Mouse (Mus musculus): ENCODE data around the gene Msh4. TPM values are rescaled to one million over a fixed set of nuclear protein-coding genes. Genes with fewer than 3 reads are reported as not detected.

Msh4 gene
- polyA plus RNA-seq, 1 experiment from 2014 or later = 0.11 TPM

DNA sequence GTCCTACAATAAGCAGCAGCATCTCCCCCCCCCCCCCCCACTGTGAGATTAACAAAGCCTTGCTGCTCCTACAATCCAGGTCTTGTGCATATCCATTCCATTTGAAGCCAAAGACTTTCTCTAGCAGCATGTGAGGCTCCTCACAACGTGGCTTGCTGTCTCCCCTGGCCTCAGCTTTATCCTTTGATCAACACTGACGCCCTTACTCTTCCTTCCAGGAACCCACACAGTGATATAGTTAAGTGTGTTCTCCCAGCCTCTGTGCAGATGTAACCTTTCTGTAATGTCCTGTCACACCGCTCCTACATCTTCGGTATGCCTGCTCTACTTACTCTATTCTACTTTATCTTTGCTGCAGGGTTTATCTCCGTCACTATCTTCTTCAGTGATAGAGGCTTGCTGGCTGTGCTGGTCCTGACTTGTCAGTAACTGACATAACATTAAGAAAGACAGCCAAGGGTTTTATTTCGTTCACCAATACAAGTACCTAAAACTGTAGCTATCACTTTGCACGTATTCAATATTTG is 58.7 kb downstream of the Msh4 start:
- H3K27ac ChIP-seq (ENCODE audit: low read depth, low read length) = no peak overlapping the region
- 56% methylated on average over 7 of the region's 7 CpGs for WGBS
- DNase-seq (ENCODE audit: low spot score) (no peak), ATAC-seq (replicated peaks; ENCODE audit: low FRiP score) (no peak)
- no peaks in the 10 kb centered on the region for H3K36me3 ChIP-seq (ENCODE audit: control insufficient read depth, insufficient read depth, low read length)
- H3K9ac ChIP-seq (ENCODE audit: low read depth, low read length) = no peak overlapping the region; the same call in 1 of the 2 replicates
- no peak overlapping the region for H3K4me3 ChIP-seq (ENCODE audit: low read depth, low read length)
- peak overlapping the region; percentile 28; the same call in 1 of the 2 replicates for H3K4me2 ChIP-seq
- peaks cover 35% of the 10 kb centered on the region for H3K4me1 ChIP-seq (replicated peaks; ENCODE audit: control insufficient read depth, insufficient read depth, low read length)
- H3K9me3 ChIP-seq (ENCODE audit: control insufficient read depth, low read length) = no peaks in the 10 kb centered on the region
- no peaks in the 10 kb centered on the region for H3K27me3 ChIP-seq (replicated peaks; ENCODE audit: control insufficient read depth, insufficient read depth, low read length)

DNA sequence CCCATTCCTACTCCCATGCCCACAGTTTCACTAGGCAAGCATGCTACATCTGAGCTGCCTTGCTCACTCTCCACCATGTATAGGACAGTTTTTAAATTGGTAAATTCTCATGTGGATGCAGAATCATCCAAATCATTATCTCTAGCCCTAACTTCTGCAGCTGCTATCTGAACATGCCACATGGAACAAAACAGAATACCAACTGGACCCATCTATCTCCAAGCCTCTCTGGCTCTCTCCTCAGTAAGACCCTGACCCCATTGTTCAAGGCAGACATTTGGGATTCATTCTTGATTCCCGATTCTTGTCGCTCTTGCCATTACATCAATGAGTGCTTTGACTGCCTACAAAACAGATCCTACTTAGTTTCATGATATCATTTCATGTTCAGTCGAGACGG is 59.8 kb downstream of the Msh4 start:
- no peaks in the 10 kb centered on the region for H3K9me3 ChIP-seq (ENCODE audit: control insufficient read depth, low read length)
- 92% methylated on average over 4 of the region's 4 CpGs for WGBS
- no peaks in the 10 kb centered on the region for H3K36me3 ChIP-seq (ENCODE audit: control insufficient read depth, insufficient read depth, low read length)
- no peak overlapping the region for H3K4me3 ChIP-seq (ENCODE audit: low read depth, low read length)
- no peak overlapping the region for H3K27ac ChIP-seq (ENCODE audit: low read depth, low read length)
- no peak for ATAC-seq (replicated peaks; ENCODE audit: low FRiP score)
- H3K9ac ChIP-seq (ENCODE audit: low read depth, low read length) = no peak overlapping the region
- peaks cover 35% of the 10 kb centered on the region for H3K4me1 ChIP-seq (replicated peaks; ENCODE audit: control insufficient read depth, insufficient read depth, low read length)
- no peak for DNase-seq (ENCODE audit: low spot score)
- no peaks in the 10 kb centered on the region for H3K27me3 ChIP-seq (replicated peaks; ENCODE audit: control insufficient read depth, insufficient read depth, low read length)
- H3K4me2 ChIP-seq = no peak overlapping the region

DNA sequence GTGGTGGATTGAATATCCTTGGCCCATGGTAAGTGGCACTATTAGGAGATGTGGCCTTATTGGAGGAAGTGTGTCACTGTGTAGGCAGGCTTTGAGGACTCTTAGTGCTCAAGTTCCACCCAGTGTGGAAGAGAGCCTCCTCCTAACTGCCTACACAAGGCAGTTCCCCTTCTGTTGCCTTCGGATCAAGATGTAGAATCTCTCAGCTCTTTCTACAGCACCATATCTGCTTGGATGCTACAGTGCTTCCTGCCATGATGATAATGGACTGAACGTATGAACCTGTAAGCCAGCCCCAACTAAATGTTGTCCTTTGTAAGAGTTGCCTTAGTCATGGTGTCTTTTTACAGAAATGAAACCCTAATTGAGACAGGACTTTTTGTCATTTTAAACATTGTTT is 60.4 kb downstream of the Msh4 start:
- DNase-seq (ENCODE audit: low spot score) (no peak), ATAC-seq (replicated peaks; ENCODE audit: low FRiP score) (no peak; the same call in 1 of the 2 replicates)
- Histone ChIP-seq H3K4me2 (no peak overlapping the region), H3K27ac (ENCODE audit: low read depth, low read length) (no peak overlapping the region), H3K36me3 (ENCODE audit: control insufficient read depth, insufficient read depth, low read length) (no peaks in the 10 kb centered on the region), H3K9ac (ENCODE audit: low read depth, low read length) (no peak overlapping the region), H3K4me3 (ENCODE audit: low read depth, low read length) (no peak overlapping the region), H3K27me3 (replicated peaks; ENCODE audit: control insufficient read depth, insufficient read depth, low read length) (no peaks in the 10 kb centered on the region), H3K4me1 (replicated peaks; ENCODE audit: control insufficient read depth, insufficient read depth, low read length) (peaks cover 35% of the 10 kb centered on the region), H3K9me3 (ENCODE audit: control insufficient read depth, low read length) (no peaks in the 10 kb centered on the region)
- WGBS = 48% methylated on average over 2 of the region's 2 CpGs

DNA sequence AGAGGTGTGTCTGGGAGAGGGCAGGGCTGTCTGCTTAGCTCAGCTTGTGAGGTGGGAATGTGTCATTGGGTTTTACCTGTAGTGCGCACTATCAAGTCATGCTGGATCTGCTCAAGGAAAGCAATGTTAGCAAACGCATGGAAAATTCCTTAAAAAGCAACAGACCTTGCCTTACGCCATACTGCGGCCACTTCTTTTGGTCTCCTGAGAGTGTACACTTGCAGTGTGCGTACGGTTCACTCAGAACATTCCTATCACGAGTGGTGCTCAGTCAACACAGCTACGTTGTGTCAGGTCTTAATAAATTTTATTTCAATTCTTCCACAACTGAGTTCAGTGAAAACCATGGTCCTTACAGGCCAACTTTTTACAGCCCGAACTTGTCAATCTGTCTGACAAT is 61.2 kb downstream of the Msh4 start:
- no peaks in the 10 kb centered on the region for H3K9me3 ChIP-seq (ENCODE audit: control insufficient read depth, low read length)

DNA sequence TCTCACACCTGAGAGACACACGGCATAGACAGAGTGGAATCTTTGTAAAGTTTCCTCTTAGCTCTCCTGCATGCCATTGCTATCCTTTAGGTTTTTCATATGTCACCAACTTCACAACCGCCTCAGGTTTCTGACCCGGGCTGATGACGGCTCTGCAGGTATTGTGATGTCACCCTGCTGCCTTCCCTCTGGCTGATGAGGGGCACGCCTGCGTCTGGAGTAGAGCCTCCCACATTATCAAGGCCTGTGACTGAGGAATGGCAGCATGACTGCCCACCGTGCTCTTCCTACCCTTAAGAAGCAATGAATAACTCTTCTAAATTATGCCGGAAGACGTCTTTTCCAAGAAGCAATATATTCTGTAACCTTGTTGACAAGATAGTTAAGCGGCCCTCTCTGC is 61.9 kb downstream of the Msh4 start, which contains the start of gene Asb17:
Gene Asb17 (plus strand): TSS at position 180 of the 400 bp plus-strand sequence.
- H3K27ac ChIP-seq (ENCODE audit: low read depth, low read length) = no peak within 1 kb of the TSS
- WGBS = 83% methylated on average over 10 of the region's 10 CpGs
- H3K9me3 ChIP-seq (ENCODE audit: control insufficient read depth, low read length) = no peaks in the 10 kb centered on the region
- no peak within 1 kb of the TSS for H3K4me2 ChIP-seq
- H3K4me3 ChIP-seq (ENCODE audit: low read depth, low read length) = no peak within 1 kb of the TSS
- no peak within 1 kb of the TSS for H3K9ac ChIP-seq (ENCODE audit: low read depth, low read length)
- no peaks in the 10 kb centered on the region for H3K27me3 ChIP-seq (replicated peaks; ENCODE audit: control insufficient read depth, insufficient read depth, low read length)
- no peaks in the 10 kb centered on the region for H3K36me3 ChIP-seq (ENCODE audit: control insufficient read depth, insufficient read depth, low read length)
- peaks cover 24% of the 10 kb centered on the region for H3K4me1 ChIP-seq (replicated peaks; ENCODE audit: control insufficient read depth, insufficient read depth, low read length)
- DNase-seq (ENCODE audit: low spot score) = peak; percentile 14
- ATAC-seq (replicated peaks; ENCODE audit: low FRiP score) = no peak

More for the DNA sequence above, 61.2 kb downstream of the Msh4 start:
- no peak overlapping the region for H3K27ac ChIP-seq (ENCODE audit: low read depth, low read length)
- DNase-seq (ENCODE audit: low spot score) (no peak), ATAC-seq (replicated peaks; ENCODE audit: low FRiP score) (no peak)
- no peak overlapping the region for H3K4me2 ChIP-seq
- no peak overlapping the region for H3K9ac ChIP-seq (ENCODE audit: low read depth, low read length)
- peaks cover 31% of the 10 kb centered on the region for H3K4me1 ChIP-seq (replicated peaks; ENCODE audit: control insufficient read depth, insufficient read depth, low read length)
- 94% methylated on average over 9 of the region's 9 CpGs for WGBS
- H3K27me3 ChIP-seq (replicated peaks; ENCODE audit: control insufficient read depth, insufficient read depth, low read length) = no peaks in the 10 kb centered on the region
- H3K4me3 ChIP-seq (ENCODE audit: low read depth, low read length) = no peak overlapping the region
- no peaks in the 10 kb centered on the region for H3K36me3 ChIP-seq (ENCODE audit: control insufficient read depth, insufficient read depth, low read length)

DNA sequence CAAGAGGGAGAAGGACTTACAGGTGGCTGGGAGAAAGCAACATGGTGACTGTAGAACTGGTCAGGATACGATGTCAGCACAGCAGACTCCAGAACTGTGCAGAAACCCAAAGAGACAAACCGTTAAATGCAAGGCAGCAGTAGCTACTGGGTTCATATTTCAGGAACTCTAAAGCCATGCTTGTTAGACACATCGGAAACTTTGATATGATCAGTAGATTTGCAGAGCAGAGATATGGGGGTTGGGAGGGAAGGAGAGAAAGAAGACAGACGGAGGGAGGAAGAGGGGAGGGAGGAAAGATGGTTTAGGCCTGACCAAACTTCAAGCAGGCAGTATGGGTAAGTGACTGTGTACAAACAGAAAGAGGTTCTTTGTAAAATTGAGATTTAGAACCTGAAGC is 68.3 kb downstream of the Msh4 start:
- ATAC-seq (replicated peaks; ENCODE audit: low FRiP score) (no peak), DNase-seq (ENCODE audit: low spot score) (no peak)
- no peaks in the 10 kb centered on the region for H3K9me3 ChIP-seq (ENCODE audit: control insufficient read depth, low read length)
- H3K36me3 ChIP-seq (ENCODE audit: control insufficient read depth, insufficient read depth, low read length) = no peaks in the 10 kb centered on the region
- no peaks in the 10 kb centered on the region for H3K27me3 ChIP-seq (replicated peaks; ENCODE audit: control insufficient read depth, insufficient read depth, low read length)
- peaks cover 8% of the 10 kb centered on the region; the same call in 1 of the 2 replicates for H3K4me1 ChIP-seq (replicated peaks; ENCODE audit: control insufficient read depth, insufficient read depth, low read length)
- no peak overlapping the region for H3K4me3 ChIP-seq (ENCODE audit: low read depth, low read length)
- H3K27ac ChIP-seq (ENCODE audit: low read depth, low read length) = no peak overlapping the region
- 45% methylated on average over 4 of the region's 4 CpGs for WGBS
- no peak overlapping the region for H3K9ac ChIP-seq (ENCODE audit: low read depth, low read length)
- no peak overlapping the region for H3K4me2 ChIP-seq

DNA sequence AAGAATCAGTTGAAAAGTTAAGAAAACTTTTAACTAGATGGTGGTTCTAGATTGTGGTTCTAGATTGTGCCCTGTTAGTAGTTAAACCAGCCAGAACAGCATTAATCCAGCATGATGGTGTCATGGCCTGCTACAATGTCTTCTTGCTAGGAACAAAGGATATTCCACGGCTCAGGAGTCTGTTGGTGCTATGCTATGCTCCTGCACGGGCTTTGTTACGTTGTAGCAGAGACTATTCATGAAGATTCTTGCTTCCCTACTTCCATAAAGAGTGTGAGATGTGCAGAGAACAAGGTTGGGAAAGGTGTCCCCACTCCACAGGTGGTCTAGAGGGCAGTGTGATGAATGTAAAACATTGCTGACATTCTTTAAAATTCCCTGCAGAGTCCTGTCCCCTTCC is 69.6 kb downstream of the Msh4 start:
- Histone ChIP-seq H3K9me3 (ENCODE audit: control insufficient read depth, low read length) (no peaks in the 10 kb centered on the region), H3K4me1 (replicated peaks; ENCODE audit: control insufficient read depth, insufficient read depth, low read length) (peaks cover 20% of the 10 kb centered on the region), H3K36me3 (ENCODE audit: control insufficient read depth, insufficient read depth, low read length) (no peaks in the 10 kb centered on the region), H3K9ac (ENCODE audit: low read depth, low read length) (no peak overlapping the region), H3K4me2 (no peak overlapping the region), H3K27ac (ENCODE audit: low read depth, low read length) (no peak overlapping the region), H3K4me3 (ENCODE audit: low read depth, low read length) (no peak overlapping the region), H3K27me3 (replicated peaks; ENCODE audit: control insufficient read depth, insufficient read depth, low read length) (no peaks in the 10 kb centered on the region)
- 78% methylated on average over 3 of the region's 3 CpGs for WGBS
- DNase-seq (ENCODE audit: low spot score) = peak; percentile 6
- no peak for ATAC-seq (replicated peaks; ENCODE audit: low FRiP score)

DNA sequence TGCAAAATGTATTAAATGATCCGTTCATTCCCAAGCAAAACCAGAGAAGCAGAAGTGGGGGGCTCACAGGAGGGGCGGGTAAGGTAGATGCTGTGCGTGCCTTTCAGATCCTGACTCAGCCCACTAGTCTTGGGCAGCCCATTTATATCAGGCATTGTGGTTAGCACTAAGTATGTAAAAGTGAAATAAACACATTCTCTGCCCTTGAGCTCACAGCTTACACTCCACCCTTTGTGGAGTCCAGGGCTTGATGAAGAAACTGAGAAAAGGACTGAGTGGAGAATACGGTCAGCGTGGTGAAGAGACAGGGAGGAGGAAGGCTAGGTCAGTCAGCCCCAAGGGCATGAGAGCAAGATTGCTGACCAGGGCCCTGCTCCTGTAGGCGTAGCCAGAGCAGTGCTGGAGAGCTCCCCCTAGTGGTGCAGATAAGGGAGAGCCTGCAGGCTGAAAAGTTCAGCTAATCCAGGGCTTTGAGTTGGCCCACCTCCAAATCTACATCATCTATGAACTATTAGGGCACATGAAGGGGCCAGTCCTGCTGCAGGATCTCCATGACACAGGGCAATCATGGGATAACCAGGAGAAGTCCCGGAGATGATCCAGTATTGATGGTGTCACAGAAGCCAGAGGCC is 70.4 kb downstream of the Msh4 start:
- Histone ChIP-seq H3K4me2 (no peak overlapping the region), H3K27me3 (replicated peaks; ENCODE audit: control insufficient read depth, insufficient read depth, low read length) (no peaks in the 10 kb centered on the region), H3K4me1 (replicated peaks; ENCODE audit: control insufficient read depth, insufficient read depth, low read length) (peaks cover 22% of the 10 kb centered on the region), H3K4me3 (ENCODE audit: low read depth, low read length) (no peak overlapping the region), H3K9me3 (ENCODE audit: control insufficient read depth, low read length) (no peaks in the 10 kb centered on the region), H3K27ac (ENCODE audit: low read depth, low read length) (no peak overlapping the region; the same call in 1 of the 2 replicates), H3K9ac (ENCODE audit: low read depth, low read length) (0 out of 2 replicates have a peak overlapping the region, but pooled peaks have one; percentile 31), H3K36me3 (ENCODE audit: control insufficient read depth, insufficient read depth, low read length) (no peaks in the 10 kb centered on the region)
- WGBS = 42% methylated on average over 7 of the region's 7 CpGs
- DNase-seq (ENCODE audit: low spot score) = peak; percentile 63
- ATAC-seq (replicated peaks; ENCODE audit: low FRiP score) = peak; percentile 38

DNA sequence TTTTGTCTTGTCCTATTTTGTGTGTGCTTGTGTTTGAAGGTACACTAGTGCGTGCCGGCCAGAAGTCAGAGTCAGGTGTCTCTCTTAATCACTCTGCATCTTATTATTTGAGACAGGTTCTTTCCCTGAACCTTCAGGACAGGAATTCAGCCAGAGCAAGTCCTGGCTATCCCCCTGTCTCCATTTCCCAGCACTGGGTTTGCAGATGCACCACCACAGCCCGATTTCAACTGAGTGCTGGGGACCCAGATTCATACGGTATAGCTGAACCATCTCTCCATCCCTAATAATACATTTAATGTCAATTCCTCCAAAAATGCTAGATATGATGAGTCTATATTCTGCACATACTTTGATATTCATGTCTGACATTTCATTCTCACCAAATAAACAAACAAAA is 71.9 kb downstream of the Msh4 start:
- DNase-seq (ENCODE audit: low spot score) = peak; percentile 3
- no peak overlapping the region for H3K27ac ChIP-seq (ENCODE audit: low read depth, low read length)
- WGBS = 89% methylated on average over 4 of the region's 4 CpGs

More for the DNA sequence above, 71.9 kb downstream of the Msh4 start:
- H3K9ac ChIP-seq (ENCODE audit: low read depth, low read length) = no peak overlapping the region
- no peak overlapping the region for H3K4me2 ChIP-seq
- no peaks in the 10 kb centered on the region for H3K27me3 ChIP-seq (replicated peaks; ENCODE audit: control insufficient read depth, insufficient read depth, low read length)
- no peaks in the 10 kb centered on the region for H3K36me3 ChIP-seq (ENCODE audit: control insufficient read depth, insufficient read depth, low read length)
- peaks cover 22% of the 10 kb centered on the region for H3K4me1 ChIP-seq (replicated peaks; ENCODE audit: control insufficient read depth, insufficient read depth, low read length)
- no peaks in the 10 kb centered on the region for H3K9me3 ChIP-seq (ENCODE audit: control insufficient read depth, low read length)
- H3K4me3 ChIP-seq (ENCODE audit: low read depth, low read length) = no peak overlapping the region
- ATAC-seq (replicated peaks; ENCODE audit: low FRiP score) = no peak

Measured in liver, embryonic 11.5 days (tissue).